Mouse (Mus musculus) CD4-positive, CD25-positive, alpha-beta regulatory T cell, adult 4 months (primary cell): Measurements from ENCODE around the gene Foxj3. TPM values are rescaled to one million over a fixed set of nuclear protein-coding genes. Genes with fewer than 3 reads are reported as not detected.

Experiments
- ATAC-seq: one replicate; pipeline ENCODE4 v1.8.0; 2017
- polyA plus RNA-seq, 2 experiments: library from polyadenylated mRNA; unstranded; fragments of 100-300 nt; shearing (Covaris generic); gene quantifications; one replicate each; pipeline ENCODE4 v1.2.1; 2017

The Foxj3 gene
- polyA plus RNA-seq, 2 experiments from 2014 or later = 12.5 to 12.6 TPM

- ATAC-seq = no peak
Measured at GRCm38 (mm10) chr4:119637946-119638345, 101.1 kb downstream of the Foxj3 start.

- ATAC-seq = no peak
Measured at GRCm38 (mm10) chr4:119638656-119639055, 101.9 kb downstream of the Foxj3 start.

GRCm38 (mm10) chr4:119642666-119643065 lies 105.9 kb downstream of the Foxj3 start:
- ATAC-seq = no peak

- no peak for ATAC-seq
Measured at GRCm38 (mm10) chr4:119657011-119657410, 120.2 kb downstream of the Foxj3 start.

- no peak for ATAC-seq
Measured at GRCm38 (mm10) chr4:119658246-119658645, 121.4 kb downstream of the Foxj3 start.

GRCm38 (mm10) chr4:119658731-119659130 lies 121.9 kb downstream of the Foxj3 start, which contains the start of gene Guca2b:
TSS of gene Guca2b (minus strand) at chr4:119658954.
- no peak for ATAC-seq

GRCm38 (mm10) chr4:119660007-119660406 lies 123.2 kb downstream of the Foxj3 start:
- no peak for ATAC-seq

- no peak for ATAC-seq
Measured at GRCm38 (mm10) chr4:119662151-119662550, 125.3 kb downstream of the Foxj3 start.

- ATAC-seq = no peak
Measured at GRCm38 (mm10) chr4:119662976-119663375, 126.2 kb downstream of the Foxj3 start.

GRCm38 (mm10) chr4:119663409-119664095 lies 126.7 kb downstream of the Foxj3 start:
- no peak for ATAC-seq

- ATAC-seq = no peak
Measured at GRCm38 (mm10) chr4:119665166-119665565, 128.4 kb downstream of the Foxj3 start.

GRCm38 (mm10) chr4:119666116-119666515 lies 129.3 kb downstream of the Foxj3 start:
- ATAC-seq = no peak

GRCm38 (mm10) chr4:119667454-119667853 lies 130.7 kb downstream of the Foxj3 start:
- no peak for ATAC-seq

GRCm38 (mm10) chr4:119668185-119668584 lies 131.4 kb downstream of the Foxj3 start:
- no peak for ATAC-seq

GRCm38 (mm10) chr4:119668596-119668995 lies 131.8 kb downstream of the Foxj3 start:
- ATAC-seq = no peak

- ATAC-seq = no peak
Measured at GRCm38 (mm10) chr4:119669356-119670209, 132.8 kb downstream of the Foxj3 start.

GRCm38 (mm10) chr4:119670210-119670555 lies 133.4 kb downstream of the Foxj3 start:
- no peak for ATAC-seq

- no peak for ATAC-seq
Measured at GRCm38 (mm10) chr4:119670736-119671135, 133.9 kb downstream of the Foxj3 start.

GRCm38 (mm10) chr4:119671164-119671563 lies 134.4 kb downstream of the Foxj3 start:
- ATAC-seq = no peak

- ATAC-seq = no peak
Measured at GRCm38 (mm10) chr4:119672685-119673084, 135.9 kb downstream of the Foxj3 start.
